ENCODE assay signal across 7 mouse cellular contexts in the genomic region with DNA sequence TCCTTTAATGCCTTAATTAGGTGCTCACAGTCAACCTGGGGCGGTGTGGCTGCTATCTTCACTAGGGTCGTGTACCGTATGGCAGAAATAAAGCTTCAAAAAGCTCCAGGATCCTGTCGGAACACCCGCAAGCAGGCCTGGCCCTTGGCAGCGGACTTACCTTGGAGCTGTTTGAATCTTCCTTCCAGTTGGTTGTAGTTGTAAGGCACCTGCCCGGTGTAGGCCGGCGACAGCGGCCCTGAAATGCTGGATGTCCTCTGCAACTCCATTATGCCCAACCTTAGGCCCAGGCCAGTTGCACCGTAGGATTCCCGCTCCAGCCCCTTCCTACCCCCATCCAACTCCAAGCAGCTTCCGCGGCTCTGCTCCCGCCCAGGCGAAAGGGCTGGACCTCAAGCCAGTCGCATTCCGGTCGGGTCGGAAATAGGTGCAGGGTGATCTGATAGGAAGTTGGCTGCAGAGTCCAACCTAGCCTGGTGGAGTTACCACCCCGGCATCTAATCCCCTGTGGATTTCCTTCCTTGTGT.
A peak's percentile ranks its signal among the peaks of the same experiment; 100 is the strongest.
DNase-seq lines count a peak whose midpoint lies in the region; ATAC-seq and TF ChIP-seq lines count a peak whose summit lies in the region.

No protein-coding gene starts in this region.

- peaks cover 13% of the 10 kb centered on the region for H3K4me1 ChIP-seq in hindbrain, embryonic 16.5 days (ENCODE audit: control insufficient read depth, insufficient read depth, low read depth, low read length)
- H3K4me1 ChIP-seq in liver, postnatal 0 days (ENCODE audit: insufficient read depth), result peaks cover 20% of the 10 kb centered on the region
- H3K4me1 ChIP-seq in neural tube, embryonic 13.5 days (replicated peaks), result peaks cover 36% of the 10 kb centered on the region

- TF ChIP-seq EP300 in liver, postnatal 0 days (IDR thresholded peaks at IDR 0.05; ENCODE audit: low read depth), result no peak

- peak overlapping the region; percentile 53 for H3K4me2 ChIP-seq in hindbrain, embryonic 16.5 days (ENCODE audit: low read length)
- peak overlapping the region; percentile 71 for H3K4me2 ChIP-seq in liver, postnatal 0 days (ENCODE audit: low read depth, low read length)
- peak overlapping the region; percentile 83 for H3K4me2 ChIP-seq in neural tube, embryonic 13.5 days

- DNase-seq in R1 (ENCODE audit: low read depth, low spot score), result peak; percentile 90
- DNase-seq in cerebellum, adult 11-12 months, result peak; percentile 58
- peak; percentile 67 for DNase-seq in forelimb bud, embryonic 11.5 days (ENCODE audit: low read depth, low spot score)
- peak; percentile 71 for DNase-seq in liver, postnatal 0 days
- peak; percentile 64 for DNase-seq in thymus, postnatal 14 days

- no peaks in the 10 kb centered on the region for H3K9me3 ChIP-seq in hindbrain, embryonic 16.5 days (ENCODE audit: control insufficient read depth, low read length)
- H3K9me3 ChIP-seq in liver, postnatal 0 days (ENCODE audit: low read length), result no peaks in the 10 kb centered on the region
- H3K9me3 ChIP-seq in neural tube, embryonic 13.5 days, result no peaks in the 10 kb centered on the region

- TF ChIP-seq CTCF in liver, postnatal 0 days (IDR thresholded peaks at IDR 0.05; ENCODE audit: low read depth), result no peak

- H3K9ac ChIP-seq in hindbrain, embryonic 16.5 days (ENCODE audit: low read depth, low read length), result peak overlapping the region; percentile 35
- H3K9ac ChIP-seq in liver, postnatal 0 days (replicated peaks), result peak overlapping the region; percentile 79
- H3K9ac ChIP-seq in neural tube, embryonic 13.5 days, result peak overlapping the region; percentile 70

- no peaks in the 10 kb centered on the region for H3K36me3 ChIP-seq in hindbrain, embryonic 16.5 days (ENCODE audit: control insufficient read depth, insufficient read depth, low read length)
- H3K36me3 ChIP-seq in liver, postnatal 0 days (replicated peaks; ENCODE audit: insufficient read depth, low read length), result no peaks in the 10 kb centered on the region
- H3K36me3 ChIP-seq in neural tube, embryonic 13.5 days, result peaks cover 7% of the 10 kb centered on the region

- H3K4me3 ChIP-seq in hindbrain, embryonic 16.5 days (ENCODE audit: low read length), result peak overlapping the region; percentile 32
- peak overlapping the region; percentile 56 for H3K4me3 ChIP-seq in liver, postnatal 0 days (ENCODE audit: low read depth, low read length)
- H3K4me3 ChIP-seq in neural tube, embryonic 13.5 days, result peak overlapping the region; percentile 52

- peak; percentile 63 for ATAC-seq in hindbrain, embryonic 16.5 days
- ATAC-seq in liver, postnatal 0 days, result peak; percentile 82
- ATAC-seq in neural tube, embryonic 13.5 days (ENCODE audit: low read depth), result peak; percentile 66

- no peaks in the 10 kb centered on the region for H3K27me3 ChIP-seq in hindbrain, embryonic 16.5 days (replicated peaks; ENCODE audit: control insufficient read depth, insufficient read depth, low read length)
- no peaks in the 10 kb centered on the region for H3K27me3 ChIP-seq in liver, postnatal 0 days (ENCODE audit: insufficient read depth, low read length)
- H3K27me3 ChIP-seq in neural tube, embryonic 13.5 days, result no peaks in the 10 kb centered on the region

- peak overlapping the region; percentile 2; the same call in 1 of the 2 replicates for H3K27ac ChIP-seq in hindbrain, embryonic 16.5 days (ENCODE audit: low read depth, low read length)
- peak overlapping the region; percentile 90 for H3K27ac ChIP-seq in liver, postnatal 0 days (ENCODE audit: low read depth)
- H3K27ac ChIP-seq in neural tube, embryonic 13.5 days (replicated peaks), result peak overlapping the region; percentile 64

- WGBS in hindbrain, embryonic 16.5 days, result 4% methylated on average over 21 of the region's 21 CpGs
- under 1% methylated on average over 21 of the region's 21 CpGs for WGBS in liver, postnatal 0 days (ENCODE audit: insufficient replicate concordance)
- WGBS in neural tube, embryonic 13.5 days, result 2% methylated on average over 21 of the region's 21 CpGs

Comparison
In these comparisons a context has a peak if more than half of its experiments do, and no peak if none do; other contexts are left out.
1. Peak in every context shown above with its lines: DNase-seq, ATAC-seq, H3K4me3 ChIP-seq and H3K27ac ChIP-seq.
2. H3K27ac ChIP-seq: peak in every context shown above with its lines; median percentile 90 in liver, postnatal 0 days; 64 in neural tube, embryonic 13.5 days; 2 in hindbrain, embryonic 16.5 days.